Mouse (Mus musculus) kidney, postnatal 0 days (tissue): ENCODE data around the gene Gpc6. TPM values are rescaled to one million over a fixed set of nuclear protein-coding genes. Genes with fewer than 3 reads are reported as not detected.

Source experiments
- ATAC-seq: fragments of 200-750 bp; cut with Nextera tagmentation; replicated peaks from 2 replicates; pipeline ENCODE4 v1.8.0; 2017; ENCODE audit warnings: low read depth, moderate number of reproducible peaks, moderate TSS enrichment, moderate library complexity; ENCODE audit not compliant: low FRiP score
- DNase-seq: peaks from one replicate; pipeline ENCODE4 v3.0.0-alpha.2; 2016; ENCODE audit warnings: low spot score
- H3K27ac ChIP-seq: fragments of 300-500 bp; sonication (generic); 2 replicates; pipeline ENCODE4 v1.5.1; 2014; ENCODE audit warnings: mild to moderate bottlenecking
- H3K27me3 ChIP-seq: fragments of 300-500 bp; sonication (generic); 2 replicates; pipeline ENCODE4 v1.6.1; 2014; ENCODE audit warnings: low read length, mixed read lengths; ENCODE audit not compliant: insufficient read depth
- H3K36me3 ChIP-seq: fragments of 300-500 bp; sonication (generic); 2 replicates; pipeline ENCODE4 v1.6.1; 2014; ENCODE audit warnings: low read length, mixed read lengths; ENCODE audit not compliant: insufficient read depth
- H3K4me1 ChIP-seq: fragments of 300-500 bp; sonication (generic); replicated peaks from 2 replicates; pipeline ENCODE4 v1.6.1; 2014; ENCODE audit warnings: antibody characterized with exemption, low read length, mixed read lengths; ENCODE audit not compliant: insufficient read depth
- H3K4me2 ChIP-seq: fragments of 300-500 bp; sonication (generic); 2 replicates; pipeline ENCODE4 v1.6.1; 2014; ENCODE audit warnings: mild to moderate bottlenecking, low read length, moderate library complexity, mixed read lengths
- H3K4me3 ChIP-seq: fragments of 300-500 bp; sonication (generic); replicated peaks from 2 replicates; pipeline ENCODE4 v1.5.1; 2014; ENCODE audit warnings: low read depth, low read length
- H3K9ac ChIP-seq: fragments of 300-500 bp; sonication (generic); 2 replicates; pipeline ENCODE4 v1.6.1; 2014; ENCODE audit warnings: low read depth, low read length
- H3K9me3 ChIP-seq: fragments of 300-500 bp; sonication (generic); replicated peaks from 2 replicates; pipeline ENCODE4 v1.6.1; 2016; ENCODE audit warnings: low read length, inconsistent platforms, mixed read lengths
- CTCF ChIP-seq: IDR thresholded peaks from 2 replicates; pipeline ENCODE4 v1.5.1; 2016; ENCODE audit warnings: antibody characterized with exemption, low read depth, mild to moderate bottlenecking, moderate library complexity
- WGBS: fragments of 180-500 bp; shearing (Covaris S2); extraction: QIAGEN DNeasy Blood & Tissue Kit; methylation state at CpG from one replicate; pipeline ENCODE4 v1.1.7; 2014; 5-methylcytosine and 5-hydroxymethylcytosine counted together
- polyA plus RNA-seq: library from polyadenylated mRNA; unstranded; fragments of >200 nt; fragmentation: Nextera tagmentation; extraction: Ambion mirVana; gene quantifications from 2 replicates; pipeline ENCODE4 v1.2.1, GENCODE M21; 2015

The Gpc6 gene
- polyA plus RNA-seq, 1 experiment from 2014 or later = 46.4 TPM

DNA sequence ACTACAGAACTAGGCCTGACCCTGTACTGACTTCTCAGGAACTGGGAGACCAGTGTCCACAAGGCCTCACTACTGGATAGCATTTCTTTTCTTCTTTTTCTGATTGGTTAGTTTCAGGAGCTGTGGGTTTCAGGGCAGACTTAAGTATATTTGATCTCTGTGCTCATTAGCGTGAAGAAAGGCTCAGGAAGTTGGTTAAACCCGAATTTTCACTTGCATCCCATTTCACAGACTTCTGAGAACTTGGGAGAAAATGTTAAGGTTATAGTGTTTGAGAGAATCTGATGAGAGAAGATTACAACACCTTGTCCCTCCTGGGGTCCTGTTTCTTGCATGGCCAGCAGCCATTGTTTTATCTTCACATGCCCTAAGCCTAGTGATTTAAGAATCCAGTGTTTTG is 849 bp upstream of the Gpc6 start:
- DNase-seq (no peak), ATAC-seq (no peak)
- Histone ChIP-seq H3K4me3 (no peak overlapping the region; the same call in 1 of the 2 replicates), H3K36me3 (no peaks in the 10 kb centered on the region), H3K27ac (no peak overlapping the region), H3K4me1 (no peaks in the 10 kb centered on the region), H3K4me2 (peak overlapping the region; percentile 93), H3K27me3 (no peaks in the 10 kb centered on the region), H3K9ac (no peak overlapping the region), H3K9me3 (no peaks in the 10 kb centered on the region)
- WGBS = 50% methylated on average over 2 of the region's 2 CpGs
- TF ChIP-seq CTCF = no peak

GRCm38 (mm10) chr14:116925691-116926403 is 732 bp downstream of the Gpc6 start:
- Histone ChIP-seq H3K36me3 (no peaks in the 10 kb centered on the region), H3K4me2 (peak overlapping the region; percentile 93), H3K9me3 (no peaks in the 10 kb centered on the region), H3K4me1 (no peaks in the 10 kb centered on the region), H3K4me3 (peak overlapping the region; percentile 81), H3K9ac (peak overlapping the region; percentile 84), H3K27me3 (no peaks in the 10 kb centered on the region), H3K27ac (peak overlapping the region; percentile 93)
- peak; percentile 21 for ATAC-seq
- peak; percentile 70 for DNase-seq
- no peak for TF ChIP-seq CTCF
- WGBS = under 1% methylated on average over 58 of the region's 58 CpGs

GRCm38 (mm10) chr14:116926404-116927171 is 1.5 kb downstream of the Gpc6 start:
- WGBS = under 1% methylated on average over 51 of the region's 52 CpGs
- DNase-seq (peak; percentile 93), ATAC-seq (peak; percentile 79)
- H3K36me3 ChIP-seq = no peaks in the 10 kb centered on the region
- peak overlapping the region; percentile 93 for H3K4me2 ChIP-seq
- no peaks in the 10 kb centered on the region for H3K9me3 ChIP-seq
- H3K27me3 ChIP-seq = no peaks in the 10 kb centered on the region
- no peaks in the 10 kb centered on the region for H3K4me1 ChIP-seq
- peak overlapping the region; percentile 84 for H3K9ac ChIP-seq
- TF ChIP-seq CTCF = peak; percentile 34; the same call in 1 of the 2 replicates
- H3K27ac ChIP-seq = peak overlapping the region; percentile 93
- peak overlapping the region; percentile 81 for H3K4me3 ChIP-seq

- H3K4me1 ChIP-seq = no peaks in the 10 kb centered on the region
- H3K27ac ChIP-seq = peak overlapping the region; percentile 93
- 2% methylated on average over 21 of the region's 21 CpGs for WGBS
- no peaks in the 10 kb centered on the region for H3K27me3 ChIP-seq
- H3K9ac ChIP-seq = peak overlapping the region; percentile 84
- no peak for ATAC-seq
- no peak for TF ChIP-seq CTCF
- H3K9me3 ChIP-seq = no peaks in the 10 kb centered on the region
- peak overlapping the region; percentile 93 for H3K4me2 ChIP-seq
- H3K4me3 ChIP-seq = peak overlapping the region; percentile 81
- no peaks in the 10 kb centered on the region for H3K36me3 ChIP-seq
- DNase-seq = peak; percentile 70
Measured at GRCm38 (mm10) chr14:116927341-116928315, 2.5 kb downstream of the Gpc6 start.

GRCm38 (mm10) chr14:116928395-116928794 is 3.3 kb downstream of the Gpc6 start:
- H3K9me3 ChIP-seq = no peaks in the 10 kb centered on the region
- no peak overlapping the region for H3K27ac ChIP-seq
- 22% methylated on average over 2 of the region's 2 CpGs for WGBS

More at GRCm38 (mm10) chr14:116928395-116928794, 3.3 kb downstream of the Gpc6 start:
- H3K27me3 ChIP-seq = no peaks in the 10 kb centered on the region
- ATAC-seq = no peak
- H3K4me3 ChIP-seq = peak overlapping the region; percentile 81
- H3K4me2 ChIP-seq = peak overlapping the region; percentile 93
- H3K9ac ChIP-seq = 0 out of 2 replicates have a peak overlapping the region, but pooled peaks have one; percentile 15
- H3K36me3 ChIP-seq = no peaks in the 10 kb centered on the region
- peak; percentile 30 for DNase-seq
- no peak for TF ChIP-seq CTCF
- H3K4me1 ChIP-seq = no peaks in the 10 kb centered on the region
